Comparison of ENCODE assay signal across 9 mouse cellular contexts in genomic region chr5:112029955-112030354, GRCm38 (mm10).
DNase-seq lines count a peak whose midpoint lies in the region; ATAC-seq lines count a peak whose summit lies in the region.
"Had no signal": no experiment of that assay in that cellular context is flagged by ENCODE, and none has a peak within 500 bp of the region (broad histone marks: within the 10 kb centered on the region; RNA-seq: fewer than 3 reads in every experiment).

No protein-coding gene starts in this region.

- WGBS in forebrain, embryonic 12.5 days: 20% methylated on average over 11 of the region's 11 CpGs
- WGBS in hindbrain, embryonic 11.5 days: 21% methylated on average over 10 of the region's 11 CpGs
- WGBS in liver, embryonic 12.5 days (ENCODE audit: insufficient replicate concordance): 47% methylated on average over 11 of the region's 11 CpGs
- WGBS in heart, embryonic 11.5 days (ENCODE audit: insufficient replicate concordance): 48% methylated on average over 11 of the region's 11 CpGs

- peak; percentile 78 for ATAC-seq in forebrain, embryonic 12.5 days (ENCODE audit: low FRiP score)
- ATAC-seq in hindbrain, embryonic 11.5 days (ENCODE audit: low FRiP score): peak; percentile 67
- no peak for ATAC-seq in liver, embryonic 12.5 days
- ATAC-seq in heart, embryonic 11.5 days (replicated peaks; ENCODE audit: insufficient number of reproducible peaks, low FRiP score, low TSS enrichment): no peak

- peaks cover 27% of the 10 kb centered on the region for H3K27me3 ChIP-seq in forebrain, embryonic 12.5 days
- H3K27me3 ChIP-seq in hindbrain, embryonic 11.5 days (ENCODE audit: control insufficient read depth, insufficient read depth, low read length): no peaks in the 10 kb centered on the region
- H3K27me3 ChIP-seq in liver, embryonic 12.5 days (replicated peaks): no peaks in the 10 kb centered on the region
- 0 out of 2 replicates have a peak, but pooled peaks cover 2% of the 10 kb centered on the region for H3K27me3 ChIP-seq in heart, embryonic 11.5 days (ENCODE audit: control insufficient read depth, insufficient read depth, low read length)
- H3K27me3 ChIP-seq: lung, embryonic 15.5 days had no signal

- H3K4me3 ChIP-seq in forebrain, embryonic 12.5 days (replicated peaks): no peak overlapping the region
- H3K4me3 ChIP-seq in hindbrain, embryonic 11.5 days (ENCODE audit: low read depth, low read length): no peak overlapping the region
- no peak overlapping the region for H3K4me3 ChIP-seq in liver, embryonic 12.5 days
- H3K4me3 ChIP-seq in heart, embryonic 11.5 days (ENCODE audit: low read depth, low read length): no peak overlapping the region
- H3K4me3 ChIP-seq: lung, embryonic 15.5 days had no signal

- peak; percentile 78 for DNase-seq in hindbrain, embryonic 11.5 days (ENCODE audit: low spot score)
- DNase-seq in left cerebral cortex, postnatal 36 days (ENCODE audit: low spot score in 2 of 2): peak; percentile 40 to 46
- DNase-seq in retina, embryonic 14.5 days (ENCODE audit: low spot score): peak; percentile 64
- DNase-seq in liver: no peak
- DNase-seq in adrenal gland, adult 8-10 months: no peak

- no peaks in the 10 kb centered on the region for H3K9me3 ChIP-seq in forebrain, embryonic 12.5 days
- no peaks in the 10 kb centered on the region for H3K9me3 ChIP-seq in hindbrain, embryonic 11.5 days (ENCODE audit: control insufficient read depth, low read length)
- H3K9me3 ChIP-seq in liver, embryonic 12.5 days (replicated peaks): no peaks in the 10 kb centered on the region
- no peaks in the 10 kb centered on the region for H3K9me3 ChIP-seq in heart, embryonic 11.5 days (replicated peaks; ENCODE audit: control insufficient read depth, low read length)
- H3K9me3 ChIP-seq: lung, embryonic 15.5 days had no signal

- 0 out of 2 replicates have a peak overlapping the region, but pooled peaks have one; percentile 15 for H3K4me2 ChIP-seq in forebrain, embryonic 12.5 days
- H3K4me2 ChIP-seq in hindbrain, embryonic 11.5 days (replicated peaks; ENCODE audit: low read depth, low read length): no peak overlapping the region
- no peak overlapping the region for H3K4me2 ChIP-seq in liver, embryonic 12.5 days
- no peak overlapping the region for H3K4me2 ChIP-seq in heart, embryonic 11.5 days
- H3K4me2 ChIP-seq: lung, embryonic 15.5 days had no signal

- peak overlapping the region; percentile 50 for H3K27ac ChIP-seq in forebrain, embryonic 12.5 days
- peak overlapping the region; percentile 49 for H3K27ac ChIP-seq in hindbrain, embryonic 11.5 days (ENCODE audit: low read depth, low read length)
- no peak overlapping the region for H3K27ac ChIP-seq in liver, embryonic 12.5 days
- H3K27ac ChIP-seq in heart, embryonic 11.5 days (ENCODE audit: low read depth, low read length): no peak overlapping the region
- H3K27ac ChIP-seq: lung, embryonic 15.5 days had no signal

- intact Hi-C loops in left cerebral cortex, postnatal 36 days (cut with DNase I): no loop called here

- H3K9ac ChIP-seq in forebrain, embryonic 12.5 days: peak overlapping the region; percentile 1; the same call in 1 of the 2 replicates
- H3K9ac ChIP-seq in hindbrain, embryonic 11.5 days (ENCODE audit: low read depth, low read length): 0 out of 2 replicates have a peak overlapping the region, but pooled peaks have one; percentile 19
- H3K9ac ChIP-seq in liver, embryonic 12.5 days: no peak overlapping the region
- H3K9ac ChIP-seq in heart, embryonic 11.5 days (ENCODE audit: low read depth, low read length): no peak overlapping the region
- H3K9ac ChIP-seq: lung, embryonic 15.5 days had no signal

- H3K4me1 ChIP-seq in forebrain, embryonic 12.5 days: peaks cover 30% of the 10 kb centered on the region
- H3K4me1 ChIP-seq in hindbrain, embryonic 11.5 days (replicated peaks; ENCODE audit: control insufficient read depth, insufficient read depth, low read length): peaks cover 10% of the 10 kb centered on the region; the same call in 1 of the 2 replicates
- H3K4me1 ChIP-seq in liver, embryonic 12.5 days: no peaks in the 10 kb centered on the region
- H3K4me1 ChIP-seq in heart, embryonic 11.5 days (ENCODE audit: control insufficient read depth, insufficient read depth, low read length): no peaks in the 10 kb centered on the region
- H3K4me1 ChIP-seq: lung, embryonic 15.5 days had no signal

- H3K36me3 ChIP-seq in forebrain, embryonic 12.5 days (replicated peaks): no peaks in the 10 kb centered on the region
- H3K36me3 ChIP-seq in hindbrain, embryonic 11.5 days (ENCODE audit: control insufficient read depth, insufficient read depth, low read length): no peaks in the 10 kb centered on the region
- no peaks in the 10 kb centered on the region for H3K36me3 ChIP-seq in liver, embryonic 12.5 days
- H3K36me3 ChIP-seq in heart, embryonic 11.5 days (ENCODE audit: control insufficient read depth, insufficient read depth, low read length): no peaks in the 10 kb centered on the region
- H3K36me3 ChIP-seq: lung, embryonic 15.5 days had no signal

Comparison
In these comparisons a context has a peak if more than half of its experiments do, and no peak if none do; other contexts are left out.
1. ATAC-seq: peak in forebrain, embryonic 12.5 days (single experiment) and hindbrain, embryonic 11.5 days (single experiment); none in liver, embryonic 12.5 days (single experiment) and heart, embryonic 11.5 days (single experiment).
2. H3K27ac ChIP-seq: peak in forebrain, embryonic 12.5 days (single experiment) and hindbrain, embryonic 11.5 days (single experiment); none in liver, embryonic 12.5 days (single experiment) and heart, embryonic 11.5 days (single experiment).
3. H3K9ac ChIP-seq: peak in forebrain, embryonic 12.5 days (single experiment) and hindbrain, embryonic 11.5 days (single experiment); none in liver, embryonic 12.5 days (single experiment) and heart, embryonic 11.5 days (single experiment).
4. DNase-seq: peak in hindbrain, embryonic 11.5 days (single experiment), left cerebral cortex, postnatal 36 days (2 of 2) and retina, embryonic 14.5 days (single experiment); none in liver (single experiment) and adrenal gland, adult 8-10 months (single experiment).